Mouse (Mus musculus) liver, postnatal 0 days (tissue): ENCODE measurements at regions not wholly inside any gene's neighbourhood (a gene's known extent, or its start where the extent isn't known, plus 50 kb on each side); places are given as distances from the start of the nearest gene placed in this dataset.

Experiments used
- ATAC-seq: fragments of 200-750 bp; cut with Nextera tagmentation; 2 replicates; pipeline ENCODE4 v1.8.0; 2017; ENCODE audit warnings: mild to moderate bottlenecking, moderate library complexity
- DNase-seq: peaks from one replicate; pipeline ENCODE4 v3.0.0-alpha.2; 2016
- H3K27ac ChIP-seq: fragments of 300-500 bp; sonication (generic); 2 replicates; pipeline ENCODE4 v1.5.1; 2014; ENCODE audit warnings: antibody characterized with exemption, moderate library complexity, mild to moderate bottlenecking, low read depth
- H3K27me3 ChIP-seq: fragments of 300-500 bp; sonication (generic); 2 replicates; pipeline ENCODE4 v1.6.1; 2014; ENCODE audit warnings: low read length, control low read depth, mixed read lengths; ENCODE audit not compliant: insufficient read depth
- H3K36me3 ChIP-seq: fragments of 300-500 bp; sonication (generic); replicated peaks from 2 replicates; pipeline ENCODE4 v1.6.1; 2014; ENCODE audit warnings: mild to moderate bottlenecking, control low read depth, low read length, moderate library complexity, mixed read lengths; ENCODE audit not compliant: insufficient read depth
- H3K4me1 ChIP-seq: fragments of 300-500 bp; sonication (generic); 2 replicates; pipeline ENCODE4 v1.6.1; 2014; ENCODE audit warnings: antibody characterized with exemption, mild to moderate bottlenecking, control low read depth; ENCODE audit not compliant: insufficient read depth
- H3K4me2 ChIP-seq: fragments of 300-500 bp; sonication (generic); 2 replicates; pipeline ENCODE4 v1.6.1; 2014; ENCODE audit warnings: low read depth, mild to moderate bottlenecking, low read length, moderate library complexity, mixed read lengths
- H3K4me3 ChIP-seq: fragments of 300-500 bp; sonication (generic); 2 replicates; pipeline ENCODE4 v1.5.1; 2014; ENCODE audit warnings: low read depth, low read length
- H3K9ac ChIP-seq: fragments of 300-500 bp; sonication (generic); replicated peaks from 2 replicates; pipeline ENCODE4 v1.6.1; 2014; ENCODE audit warnings: mild to moderate bottlenecking, moderate library complexity
- H3K9me3 ChIP-seq: fragments of 300-500 bp; sonication (generic); 2 replicates; pipeline ENCODE4 v1.6.1; 2016; ENCODE audit warnings: mild to moderate bottlenecking, control low read depth, low read length, mixed read lengths
- CTCF ChIP-seq: sonication (generic); IDR thresholded peaks from 2 replicates; pipeline ENCODE4 v1.5.1; 2016; ENCODE audit warnings: antibody characterized with exemption, low read depth
- EP300 ChIP-seq: IDR thresholded peaks from 2 replicates; pipeline ENCODE4 v1.6.1; 2016; ENCODE audit warnings: antibody characterized with exemption, low read depth, mild to moderate bottlenecking
- WGBS: fragments of 180-500 bp; shearing (Covaris S2); extraction: QIAGEN DNeasy Blood & Tissue Kit; methylation state at CpG from one replicate; pipeline ENCODE4 v1.1.7; 2014; ENCODE audit not compliant: insufficient replicate concordance; 5-methylcytosine and 5-hydroxymethylcytosine counted together

DNA sequence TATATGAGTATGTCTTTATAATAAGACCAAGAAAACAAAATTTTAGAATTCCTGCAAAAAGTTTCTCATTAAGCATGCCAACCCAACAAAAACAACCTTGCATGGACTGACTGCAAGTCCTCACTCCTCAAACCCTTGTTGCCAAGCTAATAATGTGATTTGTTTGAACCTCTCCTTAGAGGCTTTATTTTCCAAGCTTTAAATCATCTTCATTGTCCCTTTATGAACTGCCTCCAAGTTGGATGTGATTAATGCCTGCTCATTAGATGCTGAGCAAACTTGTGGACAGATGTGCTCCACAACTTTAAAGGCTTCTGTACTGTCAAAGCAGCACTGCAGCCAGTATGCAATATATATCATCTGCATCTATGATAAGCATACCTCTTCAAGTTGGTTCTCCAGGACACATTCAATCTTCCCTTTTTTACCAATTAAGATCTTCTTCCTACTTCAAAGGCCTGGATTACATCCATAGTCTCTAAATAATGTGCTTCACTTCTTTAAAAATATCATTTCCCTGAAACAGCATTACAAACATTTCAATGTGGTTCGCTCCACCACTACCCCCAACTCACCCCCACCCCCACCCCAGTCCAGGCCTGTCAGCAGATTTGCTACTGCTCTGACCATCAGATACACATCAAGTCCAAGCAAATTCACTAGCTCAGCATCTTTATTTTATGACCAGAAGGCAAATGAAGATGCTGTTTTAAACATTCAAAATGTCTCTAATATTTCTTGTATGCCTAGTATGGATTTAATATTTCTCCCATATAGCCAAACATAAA is 237.1 kb upstream of the Arx start:
- no peak for TF ChIP-seq EP300
- no peak for TF ChIP-seq CTCF
- Histone ChIP-seq H3K9ac (no peak overlapping the region), H3K4me2 (no peak overlapping the region), H3K4me1 (no peaks in the 10 kb centered on the region), H3K4me3 (no peak overlapping the region), H3K27me3 (no peaks in the 10 kb centered on the region), H3K27ac (no peak overlapping the region), H3K9me3 (no peaks in the 10 kb centered on the region), H3K36me3 (no peaks in the 10 kb centered on the region)
- WGBS: 77% methylated on average over 1 of the region's 1 CpGs
- ATAC-seq: no peak
- no peak for DNase-seq

GRCm38 (mm10) chrX:93049755-93050143 is 236.5 kb upstream of the Arx start:
- Histone ChIP-seq H3K27ac (no peak overlapping the region), H3K9me3 (no peaks in the 10 kb centered on the region), H3K4me3 (no peak overlapping the region), H3K4me1 (no peaks in the 10 kb centered on the region), H3K27me3 (no peaks in the 10 kb centered on the region), H3K36me3 (no peaks in the 10 kb centered on the region), H3K9ac (no peak overlapping the region), H3K4me2 (no peak overlapping the region)
- DNase-seq: no peak
- 75% methylated on average over 3 of the region's 3 CpGs for WGBS
- no peak for ATAC-seq
- no peak for TF ChIP-seq CTCF
- TF ChIP-seq EP300: no peak

DNA sequence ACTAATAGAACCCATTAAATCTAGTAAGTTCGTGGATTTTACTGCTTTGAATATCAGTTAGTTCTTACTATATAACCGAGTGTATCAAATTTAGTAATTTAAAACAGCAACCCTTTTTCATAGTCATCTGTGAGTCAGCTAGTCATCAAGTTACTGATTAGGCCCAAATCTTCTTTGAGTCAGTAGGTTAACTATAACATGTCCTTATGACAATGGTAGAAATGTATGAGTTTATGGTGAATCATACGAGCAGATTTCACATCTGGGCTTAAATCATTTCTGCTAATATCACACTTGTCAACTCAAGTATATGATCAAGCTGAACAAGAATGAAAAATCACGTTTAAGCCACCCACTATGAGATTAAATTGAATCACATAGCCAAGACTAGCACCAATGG is 226.7 kb upstream of the Arx start:
- ATAC-seq: no peak
- H3K9ac ChIP-seq: no peak overlapping the region
- TF ChIP-seq EP300 (no peak), CTCF (no peak)
- no peaks in the 10 kb centered on the region for H3K27me3 ChIP-seq
- no peak overlapping the region for H3K4me2 ChIP-seq
- DNase-seq: no peak
- H3K4me1 ChIP-seq: no peaks in the 10 kb centered on the region
- 65% methylated on average over 4 of the region's 4 CpGs for WGBS
- no peaks in the 10 kb centered on the region for H3K9me3 ChIP-seq
- H3K36me3 ChIP-seq: no peaks in the 10 kb centered on the region
- no peak overlapping the region for H3K27ac ChIP-seq
- no peak overlapping the region for H3K4me3 ChIP-seq

DNA sequence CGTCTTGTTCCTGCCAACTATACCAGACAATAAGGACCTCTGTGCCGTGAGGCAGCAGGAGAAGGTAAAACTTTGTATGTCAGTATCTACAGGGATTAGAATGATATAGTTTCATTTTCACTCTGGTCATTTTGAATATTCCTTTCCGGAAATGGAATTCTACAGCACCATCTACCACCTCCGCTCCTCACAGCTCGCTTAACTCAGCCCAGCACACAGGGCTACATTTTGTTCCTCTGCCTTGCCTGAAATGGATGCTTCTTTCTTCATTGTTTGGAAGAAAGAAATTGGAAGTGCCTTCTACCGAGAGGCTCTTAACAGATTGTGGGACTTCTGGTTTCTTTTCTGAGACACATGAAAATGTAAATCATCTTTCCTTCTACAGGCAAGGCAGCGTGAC is 217.4 kb upstream of the Arx start:
- no peak overlapping the region for H3K27ac ChIP-seq
- 61% methylated on average over 7 of the region's 7 CpGs for WGBS
- no peak overlapping the region for H3K4me3 ChIP-seq
- no peaks in the 10 kb centered on the region for H3K27me3 ChIP-seq
- no peaks in the 10 kb centered on the region for H3K36me3 ChIP-seq
- ATAC-seq: no peak
- no peak for DNase-seq
- H3K4me1 ChIP-seq: no peaks in the 10 kb centered on the region
- no peaks in the 10 kb centered on the region for H3K9me3 ChIP-seq
- H3K4me2 ChIP-seq: no peak overlapping the region
- H3K9ac ChIP-seq: no peak overlapping the region
- no peak for TF ChIP-seq CTCF

GRCm38 (mm10) chrX:93069569-93070289 is 216.5 kb upstream of the Arx start:
- ATAC-seq (no peak), DNase-seq (peak; percentile 35)
- no peak overlapping the region for H3K4me3 ChIP-seq
- peak overlapping the region; percentile 22; the same call in 1 of the 2 replicates for H3K4me2 ChIP-seq
- 14% methylated on average over 13 of the region's 13 CpGs for WGBS
- H3K9ac ChIP-seq: no peak overlapping the region
- no peaks in the 10 kb centered on the region for H3K4me1 ChIP-seq
- no peaks in the 10 kb centered on the region; the same call in 1 of the 2 replicates for H3K9me3 ChIP-seq
- TF ChIP-seq EP300 (no peak), CTCF (peak; percentile 69)
- no peaks in the 10 kb centered on the region for H3K27me3 ChIP-seq
- H3K36me3 ChIP-seq: no peaks in the 10 kb centered on the region
- no peak overlapping the region for H3K27ac ChIP-seq

GRCm38 (mm10) chrX:93070290-93070611 is 216.0 kb upstream of the Arx start:
- Histone ChIP-seq H3K4me3 (no peak overlapping the region), H3K9ac (no peak overlapping the region), H3K27ac (no peak overlapping the region), H3K27me3 (no peaks in the 10 kb centered on the region), H3K4me1 (no peaks in the 10 kb centered on the region), H3K36me3 (no peaks in the 10 kb centered on the region), H3K4me2 (no peak overlapping the region), H3K9me3 (no peaks in the 10 kb centered on the region; the same call in 1 of the 2 replicates)
- no peak for ATAC-seq
- 63% methylated on average over 5 of the region's 5 CpGs for WGBS
- no peak for TF ChIP-seq EP300
- no peak for DNase-seq

GRCm38 (mm10) chrX:93088976-93089375 is 197.3 kb upstream of the Arx start:
- no peaks in the 10 kb centered on the region for H3K4me1 ChIP-seq
- no peak overlapping the region for H3K4me2 ChIP-seq
- no peak overlapping the region for H3K9ac ChIP-seq
- no peak overlapping the region for H3K4me3 ChIP-seq
- 47% methylated on average over 3 of the region's 3 CpGs for WGBS
- DNase-seq: no peak
- H3K27me3 ChIP-seq: no peaks in the 10 kb centered on the region
- H3K36me3 ChIP-seq: no peaks in the 10 kb centered on the region
- H3K27ac ChIP-seq: no peak overlapping the region
- H3K9me3 ChIP-seq: no peaks in the 10 kb centered on the region
- ATAC-seq: peak; percentile 76
- TF ChIP-seq CTCF: no peak
- no peak for TF ChIP-seq EP300
